Mouse (Mus musculus) hindbrain, embryonic 11.5 days (tissue): Measurements from ENCODE around the gene Vsig8. TPM values are rescaled to one million over a fixed set of nuclear protein-coding genes. Genes with fewer than 3 reads are reported as not detected.

Source experiments
- ATAC-seq: fragments of 200-750 bp; cut with Nextera tagmentation; 2 replicates; pipeline ENCODE4 v1.8.0; 2017; ENCODE audit warnings: mild to moderate bottlenecking, moderate TSS enrichment, moderate library complexity; ENCODE audit not compliant: low FRiP score
- DNase-seq: peaks from one replicate; pipeline ENCODE4 v3.0.0-alpha.2; 2015; ENCODE audit warnings: low spot score
- H3K27ac ChIP-seq: fragments of 300-500 bp; sonication (generic); 2 replicates; pipeline ENCODE4 v1.5.1; 2014; ENCODE audit warnings: mild to moderate bottlenecking, low read depth, low read length
- H3K27me3 ChIP-seq: fragments of 300-500 bp; sonication (generic); 2 replicates; pipeline ENCODE4 v1.6.1; 2014; ENCODE audit warnings: mild to moderate bottlenecking, low read length, moderate library complexity, mixed read lengths; ENCODE audit not compliant: control insufficient read depth, insufficient read depth
- H3K36me3 ChIP-seq: fragments of 300-500 bp; sonication (generic); 2 replicates; pipeline ENCODE4 v1.6.1; 2014; ENCODE audit warnings: mild to moderate bottlenecking, low read length, moderate library complexity, mixed read lengths; ENCODE audit not compliant: control insufficient read depth, insufficient read depth
- H3K4me1 ChIP-seq: fragments of 300-500 bp; sonication (generic); replicated peaks from 2 replicates; pipeline ENCODE4 v1.6.1; 2014; ENCODE audit warnings: low read length, mixed read lengths; ENCODE audit not compliant: control insufficient read depth, insufficient read depth
- H3K4me2 ChIP-seq: fragments of 300-500 bp; sonication (generic); replicated peaks from 2 replicates; pipeline ENCODE4 v1.6.1; 2014; ENCODE audit warnings: mild to moderate bottlenecking, low read depth, low read length
- H3K4me3 ChIP-seq: fragments of 300-500 bp; sonication (generic); 2 replicates; pipeline ENCODE4 v1.5.1; 2014; ENCODE audit warnings: low read depth, low read length
- H3K9ac ChIP-seq: fragments of 300-500 bp; sonication (generic); 2 replicates; pipeline ENCODE4 v1.6.1; 2014; ENCODE audit warnings: low read depth, low read length
- H3K9me3 ChIP-seq: fragments of 300-500 bp; sonication (generic); 2 replicates; pipeline ENCODE4 v1.6.1; 2016; ENCODE audit warnings: low read length; ENCODE audit not compliant: control insufficient read depth
- WGBS: fragments of 180-500 bp; shearing (Covaris S2); extraction: QIAGEN DNeasy Blood & Tissue Kit; methylation state at CpG from one replicate; pipeline ENCODE4 v1.1.7; 2014; 5-methylcytosine and 5-hydroxymethylcytosine counted together
- polyA plus RNA-seq: library from polyadenylated mRNA; unstranded; fragments of >200 nt; fragmentation: Nextera tagmentation; extraction: Ambion mirVana; gene quantifications from 2 replicates; pipeline ENCODE4 v1.2.1, GENCODE M21; 2014

The Vsig8 gene
- polyA plus RNA-seq, 1 experiment from 2014 or later, result not detected

DNA sequence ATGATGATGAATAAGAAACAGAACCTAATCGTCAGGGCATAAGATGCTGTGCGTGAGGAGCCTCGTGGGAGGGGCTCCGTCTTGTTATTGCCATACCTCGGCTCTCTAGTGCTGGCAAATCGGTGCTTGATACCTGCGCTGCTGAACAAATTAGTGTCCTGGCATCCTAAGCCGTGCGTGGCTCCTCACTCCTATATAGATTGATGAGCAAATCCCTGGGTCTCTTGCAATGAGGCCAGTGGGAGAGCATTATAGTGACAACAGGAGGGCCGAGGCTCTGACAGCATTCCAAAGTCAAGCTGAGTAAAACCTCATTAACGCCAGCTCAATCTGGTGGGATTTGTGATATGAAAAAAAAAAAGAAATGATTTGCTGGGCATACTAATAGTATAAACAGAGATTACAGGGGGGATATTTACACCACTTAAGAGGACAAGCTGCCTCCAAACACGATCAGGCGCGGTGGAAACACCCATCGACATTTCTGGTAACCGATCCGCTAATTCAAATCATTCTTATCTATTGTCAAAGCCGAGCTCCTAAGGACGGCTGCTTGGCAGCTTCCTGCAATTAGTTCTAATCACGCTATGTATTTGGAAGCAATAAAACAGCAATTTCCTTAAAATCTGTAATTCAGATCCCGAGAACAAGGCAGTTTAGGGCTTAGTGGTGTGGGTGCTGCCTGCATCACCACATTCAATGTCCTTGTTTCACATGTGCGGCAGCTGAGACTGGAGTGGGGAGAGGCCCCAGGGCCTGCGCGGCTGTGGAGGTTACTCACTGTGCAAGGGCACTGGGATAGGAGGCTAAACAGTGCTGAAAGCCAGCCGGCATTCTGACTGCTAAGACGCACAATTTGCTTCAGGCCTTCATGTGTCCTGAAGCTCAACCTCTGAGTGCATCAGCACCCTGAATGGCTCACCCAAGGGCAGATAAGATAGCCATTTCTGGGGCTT lies 30.2 kb downstream of the Vsig8 start:
- H3K9ac ChIP-seq, result no peak overlapping the region
- DNase-seq (peak; percentile 33), ATAC-seq (peak; percentile 68; the same call in 1 of the 2 replicates)
- H3K4me2 ChIP-seq, result no peak overlapping the region
- WGBS, result 36% methylated on average over 26 of the region's 26 CpGs
- H3K4me3 ChIP-seq, result no peak overlapping the region
- H3K27me3 ChIP-seq, result no peaks in the 10 kb centered on the region
- no peaks in the 10 kb centered on the region for H3K4me1 ChIP-seq
- H3K9me3 ChIP-seq, result no peaks in the 10 kb centered on the region
- no peak overlapping the region for H3K27ac ChIP-seq
- no peaks in the 10 kb centered on the region for H3K36me3 ChIP-seq

DNA sequence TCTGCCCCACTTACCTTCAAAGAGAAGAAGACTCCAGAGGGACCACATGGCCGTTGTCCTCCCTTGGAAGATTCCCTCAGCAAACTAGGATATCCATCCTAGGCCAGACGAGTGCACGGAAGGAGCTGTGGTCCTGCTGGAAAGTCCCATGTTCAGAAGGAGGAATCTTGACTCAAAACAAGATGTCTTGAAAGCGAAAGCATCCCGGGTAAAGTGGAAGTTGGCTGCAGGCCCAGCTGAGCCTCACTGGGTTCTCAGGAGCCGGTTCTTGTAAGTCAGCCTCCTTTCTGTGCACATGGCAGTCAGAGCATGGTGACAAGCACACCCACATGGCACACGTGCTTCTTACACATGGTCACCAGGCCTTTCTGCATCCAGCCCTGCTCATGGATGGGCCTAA lies 34.6 kb downstream of the Vsig8 start, which contains the start of gene Slamf8:
Gene Slamf8 (minus strand): TSS at position 184 of the 400 bp plus-strand sequence.
- Histone ChIP-seq H3K36me3 (no peaks in the 10 kb centered on the region), H3K4me2 (no peak within 1 kb of the TSS), H3K4me3 (no peak within 1 kb of the TSS), H3K27me3 (no peaks in the 10 kb centered on the region), H3K9ac (no peak within 1 kb of the TSS), H3K9me3 (no peaks in the 10 kb centered on the region), H3K4me1 (no peaks in the 10 kb centered on the region), H3K27ac (no peak within 1 kb of the TSS)
- WGBS, result 87% methylated on average over 7 of the region's 7 CpGs
- no peak for ATAC-seq
- DNase-seq, result no peak

DNA sequence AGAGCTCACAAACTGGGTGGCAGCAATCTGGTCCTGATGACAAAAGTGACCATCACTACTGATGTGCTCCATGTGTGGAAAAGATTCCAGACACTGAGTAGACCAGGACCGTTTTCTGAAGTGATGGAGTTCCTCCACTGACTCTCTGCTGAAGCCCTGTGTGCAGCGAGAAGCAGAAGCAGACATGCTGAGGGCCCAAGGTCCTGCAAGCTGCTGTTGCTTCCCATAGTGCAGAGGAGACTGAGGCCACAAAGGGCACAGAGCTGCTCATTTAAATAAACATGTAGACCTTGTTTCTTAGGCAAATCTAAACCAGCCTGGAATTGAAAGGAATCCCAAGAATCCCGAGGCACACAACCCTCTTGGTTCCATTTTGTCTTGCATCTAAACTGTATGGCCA lies 37.6 kb downstream of the Vsig8 start:
- no peak overlapping the region for H3K4me3 ChIP-seq
- H3K9ac ChIP-seq, result no peak overlapping the region
- 67% methylated on average over 3 of the region's 3 CpGs for WGBS
- H3K4me2 ChIP-seq, result no peak overlapping the region
- H3K4me1 ChIP-seq, result no peaks in the 10 kb centered on the region
- DNase-seq, result no peak
- no peak for ATAC-seq
- H3K9me3 ChIP-seq, result no peaks in the 10 kb centered on the region
- H3K27ac ChIP-seq, result no peak overlapping the region
- H3K27me3 ChIP-seq, result no peaks in the 10 kb centered on the region
- no peaks in the 10 kb centered on the region for H3K36me3 ChIP-seq

DNA sequence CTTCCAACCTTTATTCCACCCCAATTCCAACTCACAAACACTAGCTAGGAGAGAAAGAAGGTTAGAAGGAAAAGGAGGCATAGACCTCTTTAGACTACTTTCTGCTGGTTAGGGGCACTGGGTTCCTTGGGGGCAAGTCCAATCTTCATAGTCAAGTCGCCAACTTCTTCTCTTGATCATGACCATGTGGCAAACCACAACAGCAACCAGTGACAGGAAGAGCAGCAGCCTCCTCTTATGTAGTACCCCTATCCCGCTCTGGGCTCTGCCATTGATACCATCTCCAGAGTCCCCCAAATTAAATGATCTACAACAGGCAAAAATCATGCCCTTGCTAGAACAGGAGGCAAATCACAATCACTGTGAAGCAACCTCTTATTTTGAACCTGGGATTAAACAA lies 38.2 kb downstream of the Vsig8 start:
- WGBS, result 87% methylated on average over 2 of the region's 2 CpGs
- Histone ChIP-seq H3K4me3 (no peak overlapping the region), H3K9me3 (no peaks in the 10 kb centered on the region), H3K27ac (no peak overlapping the region), H3K4me2 (no peak overlapping the region), H3K36me3 (no peaks in the 10 kb centered on the region), H3K9ac (no peak overlapping the region), H3K4me1 (no peaks in the 10 kb centered on the region), H3K27me3 (no peaks in the 10 kb centered on the region)
- DNase-seq, result no peak
- ATAC-seq, result no peak

DNA sequence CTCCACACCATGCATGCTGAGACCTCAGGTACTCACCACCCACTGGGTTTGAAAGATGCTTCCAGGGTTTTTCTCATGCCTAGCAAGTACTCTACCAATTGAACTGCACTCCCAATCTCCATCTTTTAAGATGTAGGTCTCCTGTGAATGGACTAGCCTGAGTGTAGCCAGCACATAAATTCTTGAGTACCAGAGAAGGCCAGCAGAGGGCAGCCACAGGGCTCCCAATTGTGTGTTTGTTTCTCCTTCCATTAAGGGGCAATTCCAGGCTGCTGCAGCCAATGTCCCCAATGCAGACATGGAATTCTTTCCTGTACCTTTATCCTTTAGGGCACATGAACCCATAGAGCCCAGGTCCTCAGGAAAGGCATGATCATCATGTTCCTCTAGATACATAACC lies 38.8 kb downstream of the Vsig8 start:
- Histone ChIP-seq H3K4me3 (no peak overlapping the region), H3K9ac (no peak overlapping the region), H3K36me3 (no peaks in the 10 kb centered on the region), H3K4me2 (no peak overlapping the region), H3K9me3 (no peaks in the 10 kb centered on the region), H3K27ac (no peak overlapping the region), H3K4me1 (no peaks in the 10 kb centered on the region), H3K27me3 (no peaks in the 10 kb centered on the region)
- ATAC-seq (peak; percentile 43), DNase-seq (peak; percentile 72)

DNA sequence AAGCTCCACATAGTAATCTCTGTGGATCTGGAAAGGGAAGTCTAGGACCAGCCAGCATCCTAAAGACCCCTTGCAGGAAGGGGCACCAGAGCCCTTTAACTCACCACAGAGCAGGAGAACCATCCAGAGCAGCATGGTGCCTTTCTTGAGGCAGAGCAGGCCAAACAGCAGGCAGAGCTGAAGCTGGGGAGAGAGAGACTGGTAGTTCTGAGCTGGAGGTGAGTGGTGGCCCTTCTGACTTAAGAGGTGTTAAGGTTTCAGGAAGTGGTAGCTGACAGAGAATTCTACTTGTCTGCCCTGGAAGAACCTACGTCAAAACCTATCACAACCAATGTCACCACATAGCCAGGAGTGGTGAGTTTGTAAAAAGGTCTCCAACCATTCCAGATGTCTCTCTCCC lies 46.6 kb downstream of the Vsig8 start, which contains the start of gene Fcrl6:
Gene Fcrl6 (minus strand): TSS at position 226 of the 400 bp plus-strand sequence.
- no peak within 1 kb of the TSS for H3K4me3 ChIP-seq
- H3K4me1 ChIP-seq, result no peaks in the 10 kb centered on the region
- WGBS, result 76% methylated on average over 1 of the region's 1 CpGs
- H3K27ac ChIP-seq, result no peak within 1 kb of the TSS
- ATAC-seq (no peak), DNase-seq (no peak)
- no peaks in the 10 kb centered on the region for H3K9me3 ChIP-seq
- no peak within 1 kb of the TSS for H3K9ac ChIP-seq
- H3K4me2 ChIP-seq, result no peak within 1 kb of the TSS
- no peaks in the 10 kb centered on the region for H3K36me3 ChIP-seq
- no peaks in the 10 kb centered on the region for H3K27me3 ChIP-seq

DNA sequence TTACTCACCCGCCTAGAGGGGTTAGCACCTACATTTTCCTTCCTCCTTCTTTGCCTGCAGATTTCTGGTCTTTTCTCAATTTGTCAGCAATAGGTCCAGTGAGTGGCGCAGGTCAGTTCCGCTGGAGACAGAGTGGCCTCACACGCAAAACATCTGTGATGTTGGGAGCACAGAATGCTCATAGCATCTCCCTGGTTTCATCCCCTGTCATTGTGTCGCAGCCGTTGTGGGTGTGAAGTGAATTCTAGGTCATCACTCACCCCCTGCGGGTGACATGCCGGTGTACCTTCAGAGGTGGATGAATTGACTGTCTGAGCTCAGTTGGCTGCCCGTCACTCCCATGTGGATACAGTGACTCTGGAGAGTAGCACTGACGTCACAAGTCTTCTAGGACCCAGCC lies 55.6 kb downstream of the Vsig8 start:
- Histone ChIP-seq H3K4me1 (no peaks in the 10 kb centered on the region), H3K4me2 (no peak overlapping the region), H3K36me3 (no peaks in the 10 kb centered on the region), H3K27me3 (no peaks in the 10 kb centered on the region), H3K4me3 (no peak overlapping the region), H3K27ac (no peak overlapping the region), H3K9me3 (no peaks in the 10 kb centered on the region), H3K9ac (no peak overlapping the region)
- ATAC-seq, result no peak
- WGBS, result 75% methylated on average over 10 of the region's 10 CpGs
- no peak for DNase-seq

DNA sequence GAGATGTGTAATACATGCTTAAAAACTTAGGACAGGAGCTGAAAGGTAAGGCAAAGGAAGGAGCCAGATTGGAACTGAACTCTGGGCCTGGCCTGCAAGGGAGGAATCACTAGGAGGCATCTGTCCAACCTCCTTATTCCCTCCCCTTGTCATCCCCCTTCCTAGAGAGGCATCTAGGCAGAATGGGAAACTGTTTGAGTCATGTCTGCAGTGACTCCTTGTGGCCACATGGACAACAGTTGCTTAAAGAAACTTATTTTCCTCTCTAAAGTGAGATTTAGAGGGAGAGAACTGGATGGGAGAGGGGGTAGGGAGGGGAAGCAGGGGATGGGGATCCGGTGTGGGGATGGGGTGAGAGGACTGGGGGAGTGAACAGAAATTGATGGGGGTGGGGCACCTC lies 57.0 kb downstream of the Vsig8 start:
- WGBS, result 63% methylated on average over 1 of the region's 1 CpGs
- no peak overlapping the region for H3K27ac ChIP-seq
- DNase-seq (no peak), ATAC-seq (no peak)
- H3K9ac ChIP-seq, result no peak overlapping the region
- no peak overlapping the region for H3K4me2 ChIP-seq
- H3K36me3 ChIP-seq, result no peaks in the 10 kb centered on the region
- H3K27me3 ChIP-seq, result no peaks in the 10 kb centered on the region
- H3K9me3 ChIP-seq, result no peaks in the 10 kb centered on the region
- peaks cover 4% of the 10 kb centered on the region; the same call in 1 of the 2 replicates for H3K4me1 ChIP-seq
- no peak overlapping the region for H3K4me3 ChIP-seq
